Mouse (Mus musculus): ENCODE measurements around the gene Hist1h2aa. TPM values are rescaled to one million over a fixed set of nuclear protein-coding genes. Genes with fewer than 3 reads are reported as not detected.
A peak's percentile ranks its signal among the peaks of the same experiment; 100 is the strongest.

Hist1h2aa gene
- not detected for total RNA-seq (2021)
- long read RNA-seq, experiment 1: 0 reads
- long read RNA-seq, experiment 2: 0 reads

GRCm38 (mm10) chr13:23934211-23934520, at the start of gene Hist1h2aa:
Gene Hist1h2aa (plus strand): TSS chr13:23934462.
- no peak for DNase-seq (ENCODE audit: low spot score in 2 of 2)

DNA sequence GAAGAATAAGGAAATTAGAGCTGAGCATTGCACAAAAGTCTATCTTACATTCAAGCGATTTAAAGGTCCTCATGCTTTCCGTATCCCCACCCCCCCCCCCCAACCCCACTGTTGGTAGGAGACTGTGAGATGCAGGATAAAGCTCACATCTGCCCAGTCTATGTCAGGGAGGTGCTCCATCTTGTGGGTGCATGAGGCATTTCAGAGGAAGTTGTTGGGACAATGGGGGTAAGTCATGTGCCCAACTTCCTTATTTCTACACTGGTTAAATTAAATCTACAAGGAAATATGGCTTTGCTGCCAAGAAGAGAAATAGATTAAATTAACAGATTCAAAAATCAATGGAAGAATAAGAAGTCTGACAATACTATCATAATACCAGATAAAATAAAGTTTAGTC, 48.7 kb upstream of the Hist1h2aa start:
- peak in 1 of 2 experiments; percentile 12 for DNase-seq (ENCODE audit: low spot score in 2 of 2)
- H3K4me3 ChIP-seq: no peak overlapping the region
- peak; percentile 67 for TF ChIP-seq CTCF (conservative IDR thresholded peaks at IDR 0.05)
- no peak overlapping the region for H3K27ac ChIP-seq

More at GRCm38 (mm10) chr13:23934211-23934520, at the start of gene Hist1h2aa:
- Histone ChIP-seq H3K27ac (no peak within 1 kb of the TSS), H3K4me3 (no peak within 1 kb of the TSS)
- no peak for TF ChIP-seq CTCF (conservative IDR thresholded peaks at IDR 0.05)

DNA sequence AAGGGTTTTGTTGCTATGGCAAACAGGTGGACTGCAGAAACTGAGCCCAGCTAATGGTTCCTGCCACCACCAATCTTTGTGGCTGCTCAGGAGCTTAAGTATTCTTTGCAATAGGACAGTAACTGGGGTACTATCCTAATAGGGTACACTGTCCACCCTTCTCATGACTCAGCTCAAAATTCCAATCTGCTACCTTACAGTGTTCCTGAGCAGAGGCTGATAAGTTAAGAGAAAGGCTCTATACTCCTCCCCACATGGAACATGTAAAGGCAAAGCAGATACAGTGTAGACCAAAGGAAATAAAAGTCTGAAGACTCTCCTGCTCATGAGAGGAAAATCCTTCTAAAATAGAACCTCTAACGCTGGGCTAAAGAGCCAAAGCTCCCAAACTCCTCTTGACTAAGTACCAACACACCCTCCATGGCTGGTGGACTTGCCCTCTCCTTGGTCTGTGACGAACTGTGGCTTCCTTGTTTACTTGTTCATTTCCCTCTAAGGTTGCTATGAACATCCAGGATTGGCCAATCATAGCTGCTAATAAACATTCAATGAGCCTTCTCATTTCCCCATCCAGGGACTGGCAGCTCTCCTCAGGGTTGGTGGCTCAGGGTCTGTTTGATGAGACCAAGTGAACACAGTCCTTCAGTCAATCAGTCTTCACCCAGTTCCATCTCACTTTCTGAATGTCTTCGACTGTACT, 47.1 kb upstream of the Hist1h2aa start:
- H3K27ac ChIP-seq: no peak overlapping the region
- no peak overlapping the region for H3K4me3 ChIP-seq
- no peak for DNase-seq (ENCODE audit: low spot score in 2 of 2)
- no peak for TF ChIP-seq CTCF (conservative IDR thresholded peaks at IDR 0.05)

GRCm38 (mm10) chr13:23889011-23889605, 45.2 kb upstream of the Hist1h2aa start:
- no peak for TF ChIP-seq CTCF (conservative IDR thresholded peaks at IDR 0.05)
- no peak overlapping the region for H3K27ac ChIP-seq
- no peak for DNase-seq (ENCODE audit: low spot score in 2 of 2)
- H3K4me3 ChIP-seq: no peak overlapping the region

DNA sequence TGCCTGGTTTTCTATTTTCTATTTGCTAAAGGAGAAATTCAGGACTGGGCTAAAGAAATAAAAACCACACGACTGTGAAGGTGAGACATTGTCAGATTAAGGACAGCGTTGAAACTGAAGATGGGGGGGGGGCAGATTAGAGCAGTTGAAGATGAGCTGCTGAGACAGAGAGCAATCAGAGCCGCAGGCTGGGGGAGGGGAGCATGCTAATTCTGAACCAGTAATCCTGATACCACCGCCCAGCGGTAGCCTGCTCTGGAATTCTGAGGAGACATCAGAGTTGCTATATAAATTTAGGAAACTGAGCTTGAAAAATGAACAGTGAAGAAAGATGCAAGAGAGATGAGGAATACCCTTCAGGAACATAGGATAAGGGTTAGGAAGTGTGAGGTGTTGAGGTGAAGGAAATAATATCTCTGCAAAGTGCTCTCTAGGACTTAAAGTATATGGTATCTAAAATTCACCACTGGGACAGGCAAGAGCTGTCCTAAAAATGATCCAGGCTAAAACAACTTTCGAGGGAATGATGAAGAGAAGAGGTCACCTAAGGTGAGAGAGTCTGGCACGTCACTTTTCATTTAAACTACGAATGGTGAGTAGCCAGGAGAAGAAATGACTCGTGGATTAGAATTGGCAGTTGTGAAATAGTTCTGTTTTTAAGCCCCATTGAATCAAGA, 41.5 kb upstream of the Hist1h2aa start:
- H3K4me3 ChIP-seq: no peak overlapping the region
- TF ChIP-seq CTCF (conservative IDR thresholded peaks at IDR 0.05): no peak
- H3K27ac ChIP-seq: no peak overlapping the region
- DNase-seq (ENCODE audit: low spot score in 2 of 2): no peak

GRCm38 (mm10) chr13:23893269-23893593, 41.0 kb upstream of the Hist1h2aa start:
- H3K27ac ChIP-seq: no peak overlapping the region
- H3K4me3 ChIP-seq: no peak overlapping the region
- DNase-seq (ENCODE audit: low spot score in 2 of 2): no peak
- TF ChIP-seq CTCF (conservative IDR thresholded peaks at IDR 0.05): no peak

DNA sequence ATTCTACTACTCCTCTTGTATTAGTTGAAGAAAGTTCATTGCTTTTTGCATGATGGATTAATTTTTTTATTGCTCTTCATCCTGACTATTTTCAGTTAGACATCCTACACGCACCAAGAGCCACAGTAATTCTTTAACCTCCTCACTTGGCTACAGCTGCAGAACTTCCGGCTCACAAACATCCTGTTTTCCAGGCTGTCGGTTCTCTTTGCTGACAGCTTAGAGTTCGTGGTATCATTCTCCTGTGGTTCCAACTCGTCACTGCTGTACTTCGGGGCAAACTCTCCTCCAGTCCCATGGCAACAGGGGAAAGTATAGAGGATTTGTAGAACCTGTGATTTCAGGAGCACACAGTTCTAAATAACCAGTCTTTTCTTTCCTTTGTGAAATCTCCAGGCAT, 36.0 kb upstream of the Hist1h2aa start:
- no peak for DNase-seq (ENCODE audit: low spot score in 2 of 2)
- no peak for TF ChIP-seq CTCF (conservative IDR thresholded peaks at IDR 0.05)
- no peak overlapping the region for H3K4me3 ChIP-seq
- no peak overlapping the region for H3K27ac ChIP-seq

DNA sequence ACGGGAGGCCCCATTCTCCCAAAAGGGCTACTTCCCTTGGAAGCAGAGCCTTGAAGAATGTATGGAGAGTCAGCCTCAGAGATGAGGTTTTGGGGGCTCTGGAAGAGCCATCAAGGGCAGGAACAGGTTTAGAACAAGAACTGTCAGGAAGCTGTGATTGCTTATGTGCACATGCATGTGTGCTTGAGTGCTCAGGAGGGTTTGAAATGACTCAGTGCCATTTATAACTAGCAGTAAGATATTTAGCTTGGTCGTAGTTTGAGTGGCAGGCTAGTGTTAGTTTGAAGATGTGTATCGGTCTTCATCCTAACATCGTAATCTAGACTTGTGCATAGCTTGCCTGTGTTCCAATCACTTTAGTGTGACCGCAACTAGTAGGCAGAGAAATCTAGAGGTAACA, 27.4 kb upstream of the Hist1h2aa start:
- H3K27ac ChIP-seq: no peak overlapping the region
- no peak overlapping the region for H3K4me3 ChIP-seq
- DNase-seq (ENCODE audit: low spot score in 2 of 2): no peak
- no peak for TF ChIP-seq CTCF (conservative IDR thresholded peaks at IDR 0.05)

GRCm38 (mm10) chr13:23910121-23910520, 24.1 kb upstream of the Hist1h2aa start:
- Histone ChIP-seq H3K27ac (no peak overlapping the region), H3K4me3 (no peak overlapping the region)
- DNase-seq (ENCODE audit: low spot score in 2 of 2): no peak
- no peak for TF ChIP-seq CTCF (conservative IDR thresholded peaks at IDR 0.05)

- TF ChIP-seq CTCF (conservative IDR thresholded peaks at IDR 0.05): no peak
- DNase-seq (ENCODE audit: low spot score in 2 of 2): no peak
Measured at GRCm38 (mm10) chr13:23911335-23911734, 22.9 kb upstream of the Hist1h2aa start.

GRCm38 (mm10) chr13:23913791-23914306, 20.4 kb upstream of the Hist1h2aa start:
- Histone ChIP-seq H3K4me3 (no peak overlapping the region), H3K27ac (no peak overlapping the region)
- TF ChIP-seq CTCF (conservative IDR thresholded peaks at IDR 0.05): no peak
- DNase-seq (ENCODE audit: low spot score in 2 of 2): no peak

More at GRCm38 (mm10) chr13:23911335-23911734, 22.9 kb upstream of the Hist1h2aa start:
- Histone ChIP-seq H3K27ac (no peak overlapping the region), H3K4me3 (no peak overlapping the region)

- Histone ChIP-seq H3K4me3 (no peak within 1 kb of the TSS), H3K27ac (no peak within 1 kb of the TSS)
- TF ChIP-seq CTCF (conservative IDR thresholded peaks at IDR 0.05): no peak
- no peak for DNase-seq (ENCODE audit: low spot score in 2 of 2)
Measured at GRCm38 (mm10) chr13:23914376-23915167, 19.7 kb upstream of the Hist1h2aa start, which contains the start of gene Slc17a4. Gene Slc17a4 (minus strand): TSS chr13:23915009.

- no peak overlapping the region for H3K27ac ChIP-seq
- DNase-seq (ENCODE audit: low spot score in 2 of 2): no peak
- no peak for TF ChIP-seq CTCF (conservative IDR thresholded peaks at IDR 0.05)
- H3K4me3 ChIP-seq: no peak overlapping the region
Measured at GRCm38 (mm10) chr13:23916132-23916531, 18.1 kb upstream of the Hist1h2aa start.
